Mouse (Mus musculus) ES-E14 (cell line): ENCODE results near the gene Lrrc1. TPM values are rescaled to one million over a fixed set of nuclear protein-coding genes. Genes with fewer than 3 reads are reported as not detected.

Source experiments
- DNase-seq: peaks from one replicate; pipeline ENCODE4 v3.0.0-alpha.2; 2013; ENCODE audit warnings: low read depth, low spot score
- H3K27ac ChIP-seq: 2 replicates; pipeline ENCODE4 v1.5.1; 2012; ENCODE audit warnings: low read depth, mild to moderate bottlenecking, low read length, moderate library complexity, mixed read lengths; ENCODE audit not compliant: poor library complexity, insufficient read depth, severe bottlenecking
- H3K36me3 ChIP-seq: 2 replicates; pipeline ENCODE4 v1.6.1; 2012; ENCODE audit warnings: mild to moderate bottlenecking, low read length, moderate library complexity, mixed read lengths; ENCODE audit not compliant: control insufficient read depth, poor library complexity, insufficient read depth, severe bottlenecking
- H3K4me1 ChIP-seq, 2 experiments: fragments of 150-350 bp in 1 of 2; sonication (generic) in 1 of 2; 2 replicates each; pipeline ENCODE4 v1.6.1; 2012; ENCODE audit warnings: low read length in 2 of 2, mild to moderate bottlenecking in 1 of 2, mixed read lengths in 1 of 2; ENCODE audit not compliant: control insufficient read depth in 2 of 2, insufficient read depth in 2 of 2, poor library complexity in 1 of 2
- H3K4me3 ChIP-seq, 2 experiments: fragments of 150-350 bp in 1 of 2; sonication (generic) in 1 of 2; 2 replicates each; pipeline ENCODE4 v1.5.1; 2012; ENCODE audit warnings: low read length in 2 of 2, low read depth in 1 of 2, mild to moderate bottlenecking in 1 of 2, mixed read lengths in 1 of 2; ENCODE audit not compliant: insufficient read depth in 1 of 2, poor library complexity in 1 of 2, severe bottlenecking in 1 of 2
- H3K9ac ChIP-seq: 2 replicates; pipeline ENCODE4 v1.6.1; 2012; ENCODE audit warnings: low read depth, mild to moderate bottlenecking, low read length, mixed read lengths; ENCODE audit not compliant: poor library complexity, insufficient read depth, severe bottlenecking
- H3K9me3 ChIP-seq: fragments of 150-350 bp; sonication (generic); 2 replicates; pipeline ENCODE4 v1.6.1; 2012; ENCODE audit warnings: low read depth, mild to moderate bottlenecking, low read length; ENCODE audit not compliant: control insufficient read depth, insufficient read depth
- CHD2 ChIP-seq: IDR thresholded peaks from 2 replicates; pipeline ENCODE4 v1.6.1; 2014; ENCODE audit warnings: mild to moderate bottlenecking, low read depth, low read length, inconsistent platforms
- HCFC1 ChIP-seq: IDR thresholded peaks from 2 replicates; pipeline ENCODE4 v1.6.1; 2012; ENCODE audit warnings: low read length, inconsistent platforms, borderline replicate concordance; ENCODE audit not compliant: insufficient read depth
- MAFK ChIP-seq: IDR thresholded peaks from 2 replicates; pipeline ENCODE4 v1.6.1; 2014; ENCODE audit warnings: mild to moderate bottlenecking, low read depth, low read length, inconsistent platforms; ENCODE audit not compliant: insufficient read depth
- ZC3H11A ChIP-seq: IDR thresholded peaks from 2 replicates; pipeline ENCODE4 v1.6.1; 2012; ENCODE audit warnings: low read depth, mild to moderate bottlenecking, inconsistent platforms, low read length, borderline replicate concordance
- ZNF384 ChIP-seq: IDR thresholded peaks from 2 replicates; pipeline ENCODE4 v1.6.1; 2012; ENCODE audit warnings: low read depth, low read length, inconsistent platforms
- in situ Hi-C, 2 experiments: fragments of 600-800 bp; cut with MboI; formaldehyde crosslinking; loops; one replicate each; pipeline ENCODE4 v1.15.1; 2025; ENCODE audit warnings: low sequenced_read_pairs in 2 of 2, inconsistent platforms in 1 of 2; ENCODE audit not compliant: unreplicated experiment in 2 of 2
- total RNA-seq: library from RNA; depleted of rRNA; stranded (reverse); fragments of 300-350 nt; gene quantifications from 2 replicates; pipeline ENCODE4 v1.2.3, GENCODE M21; 2012

The Lrrc1 gene
- total RNA-seq, 1 experiment = 7.7 TPM

- no peak for DNase-seq
- Histone ChIP-seq H3K9ac (no peak overlapping the region), H3K27ac (no peak overlapping the region), H3K4me3 (no peak overlapping the region), H3K4me1 (peaks cover 0 to 2% of the 10 kb centered on the region in 2 experiments; a peak in 1 of 4 replicates), H3K9me3 (no peaks in the 10 kb centered on the region), H3K36me3 (no peaks in the 10 kb centered on the region)
- TF ChIP-seq ZNF384 (no peak), HCFC1 (no peak), ZC3H11A (no peak), MAFK (no peak), CHD2 (no peak)
- in situ Hi-C loops = no loop called here
Observed at GRCm38 (mm10) chr9:77586806-77587591, 42.3 kb upstream of the Lrrc1 start.

GRCm38 (mm10) chr9:77584746-77585145 lies 40.1 kb upstream of the Lrrc1 start:
- no peaks in the 10 kb centered on the region for H3K9me3 ChIP-seq
- TF ChIP-seq ZNF384 (no peak), HCFC1 (no peak), MAFK (no peak)
- in situ Hi-C loops = no loop called here
- DNase-seq = no peak
- peaks cover 0 to 2% of the 10 kb centered on the region in 2 experiments; a peak in 1 of 4 replicates for H3K4me1 ChIP-seq
- no peak overlapping the region for H3K9ac ChIP-seq
- no peaks in the 10 kb centered on the region for H3K36me3 ChIP-seq
- no peak overlapping the region for H3K27ac ChIP-seq
- H3K4me3 ChIP-seq = no peak overlapping the region

- no peak for TF ChIP-seq CHD2
- no peak for TF ChIP-seq HCFC1
- TF ChIP-seq ZNF384 = no peak
- TF ChIP-seq MAFK = no peak
- no peak for TF ChIP-seq ZC3H11A
- no peak for DNase-seq
- in situ Hi-C loops = no loop called here
- Histone ChIP-seq H3K4me1 (peaks cover 0 to 2% of the 10 kb centered on the region in 2 experiments; a peak in 1 of 4 replicates), H3K27ac (no peak overlapping the region), H3K9ac (no peak overlapping the region), H3K9me3 (no peaks in the 10 kb centered on the region), H3K36me3 (no peaks in the 10 kb centered on the region), H3K4me3 (no peak overlapping the region)
Observed at GRCm38 (mm10) chr9:77583302-77583701, 38.6 kb upstream of the Lrrc1 start.

GRCm38 (mm10) chr9:77579827-77580226 lies 35.2 kb upstream of the Lrrc1 start:
- H3K4me3 ChIP-seq = no peak overlapping the region
- no peaks in the 10 kb centered on the region for H3K9me3 ChIP-seq
- in situ Hi-C loops = no loop called here
- no peaks in the 10 kb centered on the region for H3K4me1 ChIP-seq
- no peak for DNase-seq
- H3K27ac ChIP-seq = no peak overlapping the region
- no peak for TF ChIP-seq HCFC1
- no peak for TF ChIP-seq CHD2
- no peak for TF ChIP-seq MAFK
- no peak overlapping the region for H3K9ac ChIP-seq
- H3K36me3 ChIP-seq = no peaks in the 10 kb centered on the region

- TF ChIP-seq ZNF384 = no peak
- TF ChIP-seq ZC3H11A = no peak
- TF ChIP-seq MAFK = no peak
- no peak for TF ChIP-seq CHD2
- TF ChIP-seq HCFC1 = no peak
- Histone ChIP-seq H3K4me1 (no peaks in the 10 kb centered on the region), H3K27ac (no peak overlapping the region), H3K9ac (no peak overlapping the region), H3K9me3 (no peaks in the 10 kb centered on the region), H3K36me3 (no peaks in the 10 kb centered on the region), H3K4me3 (no peak overlapping the region)
- in situ Hi-C loops = no loop called here
- no peak for DNase-seq
Observed at GRCm38 (mm10) chr9:77577931-77578330, 33.3 kb upstream of the Lrrc1 start.
